Mouse (Mus musculus) heart, adult 9 months (tissue): ENCODE results near the gene Gm10717.
A peak's percentile ranks its signal among the peaks of the same experiment; 100 is the strongest.
"Not testable (repeated sequence)": the region's sequence is repeated elsewhere in the genome, so short reads cannot be mapped to it uniquely, and the experiment has no call there.

Source experiments
- DNase-seq, 2 experiments: peaks; one replicate each; pipeline ENCODE4 v3.0.0; 2022; ENCODE audit warnings: low spot score in 2 of 2

The Gm10717 gene

DNA sequence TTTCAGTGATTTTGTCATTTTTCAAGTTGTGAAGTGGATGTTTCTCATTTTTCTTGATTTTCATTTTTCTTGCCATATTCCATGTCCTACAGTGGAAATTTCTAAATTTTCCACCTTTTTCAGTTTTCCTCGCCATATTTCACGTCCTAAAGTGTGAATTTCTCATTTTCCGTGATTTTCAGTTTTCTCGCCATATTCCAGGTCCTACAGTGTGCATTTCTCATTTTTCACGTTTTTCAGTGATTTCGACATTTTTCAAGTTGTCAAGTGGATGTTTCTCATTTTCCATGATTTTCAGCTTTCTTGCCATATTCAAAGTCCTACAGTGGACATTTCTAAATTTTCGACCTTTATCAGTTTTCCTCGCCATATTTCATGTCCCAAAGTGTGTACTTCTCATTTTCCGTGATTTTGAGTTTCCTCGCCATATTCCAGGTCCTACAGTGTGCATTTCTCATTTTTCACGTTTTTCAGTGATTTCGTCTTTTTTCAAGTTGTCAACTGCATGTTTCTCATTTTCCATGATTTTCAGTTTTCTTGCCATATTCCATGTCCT, at the start of gene Gm10717:
TSS of gene Gm10717 (plus strand) at position 506 of the 556 bp plus-strand sequence.
- DNase-seq, result peak; percentile 24 to 57

DNA sequence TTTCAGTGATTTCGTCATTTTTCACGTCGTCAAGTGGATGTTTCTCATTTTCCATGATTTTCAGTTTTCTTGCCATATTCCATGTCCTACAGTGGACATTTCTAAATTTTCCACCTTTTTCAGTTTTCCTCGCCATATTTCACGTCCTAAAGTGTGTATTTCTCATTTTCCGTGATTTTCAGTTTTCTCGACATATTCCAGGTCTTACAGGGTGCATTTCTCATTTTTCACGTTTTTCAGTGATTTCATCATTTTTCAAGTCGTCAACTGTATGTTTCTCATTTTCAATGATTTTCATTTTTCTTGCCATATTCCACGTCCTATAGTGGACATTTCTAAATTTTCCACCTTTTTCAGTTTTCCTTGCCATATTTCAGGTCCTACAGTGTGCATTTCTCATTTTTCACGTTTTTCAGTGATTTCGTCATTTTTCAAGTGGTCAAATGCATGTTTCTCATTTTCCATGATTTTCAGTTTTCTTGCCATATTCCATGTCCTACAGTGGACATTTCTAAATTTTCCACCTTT, 24.7 kb upstream of the Gm10717 start, which contains the start of gene Gm10722:
TSS of gene Gm10722 (plus strand) at position 478 of the 528 bp plus-strand sequence.
- DNase-seq, result peak; percentile 29 to 44

DNA sequence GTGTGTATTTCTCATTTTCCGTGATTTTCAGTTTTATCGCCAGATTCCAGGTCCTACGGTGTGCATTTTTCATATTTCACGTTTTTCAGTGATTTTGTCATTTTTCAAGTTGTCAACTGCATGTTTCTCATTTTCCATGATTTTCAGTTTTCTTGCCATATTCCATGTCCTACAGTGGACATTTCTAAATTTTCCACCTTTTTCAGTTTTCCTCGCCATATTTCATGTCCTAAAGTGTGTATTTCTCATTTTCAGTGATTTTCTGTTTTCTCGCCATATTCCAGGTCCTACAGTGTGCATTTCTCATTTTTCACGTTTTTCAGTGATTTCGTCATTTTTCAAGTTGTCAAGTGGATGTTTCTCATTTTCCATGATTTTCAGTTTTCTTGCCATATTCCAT, 24.2 kb upstream of the Gm10717 start:
- peak; percentile 42 to 57 for DNase-seq

DNA sequence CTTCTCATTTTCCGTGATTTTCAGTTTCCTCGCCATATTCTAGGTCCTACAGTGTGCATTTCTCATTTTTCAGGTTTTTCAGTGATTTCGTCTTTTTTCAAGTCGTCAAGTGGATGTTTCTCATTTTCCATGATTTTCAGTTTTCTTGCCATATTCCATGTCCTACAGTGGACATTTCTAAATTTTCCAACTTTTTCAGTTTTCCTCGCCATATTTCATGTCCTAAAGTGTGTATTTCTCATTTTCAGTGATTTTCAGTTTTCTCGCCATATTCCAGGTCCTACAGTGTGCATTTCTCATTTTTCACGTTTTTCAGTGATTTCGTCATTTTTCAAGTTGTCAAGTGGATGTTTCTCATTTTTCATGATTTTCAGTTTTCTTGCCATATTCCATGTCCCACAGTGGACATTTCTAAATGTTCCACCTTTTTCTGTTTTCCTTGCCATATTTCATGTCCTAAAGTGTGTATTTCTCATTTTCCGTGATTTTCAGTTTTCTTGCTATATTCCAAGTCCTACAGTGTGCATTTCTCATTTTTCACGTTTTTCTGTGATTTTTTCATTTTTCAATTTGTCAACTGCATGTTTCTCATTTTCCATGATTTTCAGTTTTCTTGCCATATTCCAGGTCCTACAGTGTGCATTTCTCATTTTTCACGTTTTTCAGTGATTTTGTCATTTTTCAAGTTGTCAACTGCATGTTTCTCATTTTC, 23.1 kb upstream of the Gm10717 start:
- DNase-seq, result peak; percentile 100

DNA sequence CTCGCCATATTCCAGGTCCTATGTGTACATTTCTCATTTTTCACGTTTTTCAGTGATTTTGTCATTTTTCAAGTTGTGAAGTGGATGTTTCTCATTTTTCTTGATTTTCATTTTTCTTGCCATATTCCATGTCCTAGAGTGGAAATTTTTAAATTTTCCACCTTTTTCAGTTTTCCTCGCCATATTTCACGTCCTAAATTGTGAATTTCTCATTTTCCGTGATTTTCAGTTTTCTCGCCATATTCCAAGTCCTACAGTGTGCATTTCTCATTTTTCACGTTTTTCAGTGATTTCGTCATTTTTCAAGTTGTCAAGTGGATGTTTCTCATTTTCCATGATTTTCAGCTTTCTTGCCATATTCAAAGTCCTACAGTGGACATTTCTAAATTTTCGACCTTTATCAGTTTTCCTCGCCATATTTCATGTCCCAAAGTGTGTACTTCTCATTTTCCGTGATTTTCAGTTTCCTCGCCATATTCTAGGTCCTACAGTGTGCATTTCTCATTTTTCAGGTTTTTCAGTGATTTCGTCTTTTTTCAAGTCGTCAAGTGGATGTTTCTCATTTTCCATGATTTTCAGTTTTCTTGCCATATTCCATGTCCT, 22.3 kb upstream of the Gm10717 start, which contains the start of gene Gm11168:
TSS of gene Gm11168 (plus strand) at position 553 of the 603 bp plus-strand sequence.
- DNase-seq, result not testable (repeated sequence)

DNA sequence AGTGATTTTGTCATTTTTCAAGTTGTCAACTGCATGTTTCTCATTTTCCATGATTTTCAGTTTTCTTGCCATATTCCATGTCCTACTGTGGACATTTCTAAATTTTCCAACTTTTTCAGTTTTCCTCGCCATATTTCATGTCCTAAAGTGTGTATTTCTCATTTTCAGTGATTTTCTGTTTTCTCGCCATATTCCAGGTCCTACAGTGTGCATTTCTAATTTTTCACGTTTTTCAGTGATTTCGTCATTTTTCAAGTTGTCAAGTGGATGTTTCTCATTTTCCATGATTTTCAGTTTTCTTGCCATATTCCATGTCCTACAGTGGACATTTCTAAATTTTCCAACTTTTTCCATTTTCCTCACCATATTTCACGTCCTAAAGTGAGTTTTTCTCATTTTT, 19.0 kb upstream of the Gm10717 start:
- DNase-seq, result not testable (repeated sequence)

DNA sequence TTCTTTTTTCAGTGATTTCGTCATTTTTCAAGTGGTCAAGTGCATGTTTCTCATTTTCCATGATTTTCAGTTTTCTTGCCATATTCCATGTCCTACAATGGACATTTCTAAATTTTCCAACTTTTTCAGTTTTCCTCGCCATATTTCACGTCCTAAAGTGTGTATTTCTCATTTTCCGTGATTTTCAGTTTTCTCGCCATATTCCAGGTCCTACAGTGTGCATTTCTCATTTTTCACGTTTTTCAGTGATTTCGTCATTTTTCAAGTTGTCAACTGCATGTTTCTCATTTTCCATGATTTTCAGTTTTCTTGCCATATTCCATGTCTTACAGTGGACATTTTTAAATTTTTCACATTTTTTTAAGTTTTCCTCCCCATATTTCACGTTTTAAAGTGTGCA, 18.6 kb upstream of the Gm10717 start:
- DNase-seq, result peak; percentile 100

DNA sequence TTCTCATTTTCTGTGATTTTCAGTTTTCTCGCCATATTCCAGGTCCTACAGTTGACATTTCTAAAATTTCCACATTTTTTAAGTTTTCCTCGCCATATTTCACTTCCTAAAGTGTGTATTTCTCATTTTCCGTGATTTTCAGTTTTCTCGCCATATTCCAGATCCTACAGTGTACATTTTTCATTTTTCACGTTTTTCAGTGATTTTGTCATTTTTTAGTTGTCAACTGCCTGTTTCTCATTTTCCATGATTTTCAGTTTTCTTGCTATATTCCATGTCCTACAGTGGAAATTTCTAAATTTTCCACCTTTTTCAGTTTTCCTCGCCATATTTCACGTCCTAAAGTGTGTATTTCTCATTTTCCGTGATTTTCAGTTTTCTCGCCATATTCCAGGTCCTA, 17.9 kb upstream of the Gm10717 start:
- DNase-seq, result not testable (repeated sequence)

DNA sequence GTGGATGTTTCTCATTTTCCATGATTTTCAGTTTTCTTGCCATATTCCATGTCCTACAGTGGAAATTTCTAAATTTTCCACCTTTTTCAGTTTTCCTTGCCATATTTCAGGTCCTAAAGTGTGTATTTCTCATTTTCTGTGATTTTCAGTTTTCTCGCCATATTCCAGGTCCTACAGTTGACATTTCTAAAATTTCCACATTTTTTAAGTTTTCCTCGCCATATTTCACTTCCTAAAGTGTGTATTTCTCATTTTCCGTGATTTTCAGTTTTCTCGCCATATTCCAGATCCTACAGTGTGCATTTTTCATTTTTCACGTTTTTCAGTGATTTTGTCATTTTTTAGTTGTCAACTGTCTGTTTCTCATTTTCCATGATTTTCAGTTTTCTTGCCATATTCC, 15.9 kb upstream of the Gm10717 start:
- DNase-seq, result not testable (repeated sequence)

DNA sequence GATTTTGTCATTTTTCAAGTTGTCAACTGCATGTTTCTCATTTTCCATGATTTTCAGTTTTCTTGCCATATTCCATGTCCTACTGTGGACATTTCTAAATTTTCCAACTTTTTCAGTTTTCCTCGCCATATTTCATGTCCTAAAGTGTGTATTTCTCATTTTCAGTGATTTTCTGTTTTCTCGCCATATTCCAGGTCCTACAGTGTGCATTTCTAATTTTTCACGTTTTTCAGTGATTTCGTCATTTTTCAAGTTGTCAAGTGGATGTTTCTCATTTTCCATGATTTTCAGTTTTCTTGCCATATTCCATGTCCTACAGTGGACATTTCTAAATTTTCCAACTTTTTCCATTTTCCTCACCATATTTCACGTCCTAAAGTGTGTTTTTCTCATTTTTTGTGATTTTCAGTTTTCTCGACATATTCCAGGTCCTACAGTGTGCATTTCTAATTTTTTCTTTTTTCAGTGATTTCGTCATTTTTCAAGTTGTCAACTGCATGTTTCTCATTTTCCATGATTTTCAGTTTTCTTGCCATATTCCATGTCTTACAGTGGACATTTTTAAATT, 13.1 kb upstream of the Gm10717 start:
- DNase-seq, result not testable (repeated sequence)

DNA sequence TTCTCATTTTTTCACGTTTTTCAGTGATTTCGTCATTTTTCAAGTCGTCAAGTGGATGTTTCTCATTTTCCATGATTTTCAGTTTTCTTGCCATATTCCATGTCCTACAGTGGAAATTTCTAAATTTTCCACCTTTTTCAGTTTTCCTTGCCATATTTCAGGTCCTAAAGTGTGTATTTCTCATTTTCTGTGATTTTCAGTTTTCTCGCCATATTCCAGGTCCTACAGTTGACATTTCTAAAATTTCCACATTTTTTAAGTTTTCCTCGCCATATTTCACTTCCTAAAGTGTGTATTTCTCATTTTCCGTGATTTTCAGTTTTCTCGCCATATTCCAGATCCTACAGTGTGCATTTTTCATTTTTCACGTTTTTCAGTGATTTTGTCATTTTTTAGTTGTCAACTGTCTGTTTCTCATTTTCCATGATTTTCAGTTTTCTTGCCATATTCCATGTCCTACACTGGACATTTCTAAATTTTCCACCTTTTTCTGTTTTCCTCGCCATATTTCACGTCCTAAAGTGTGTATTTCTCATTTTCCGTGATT, 12.4 kb upstream of the Gm10717 start, which contains the start of gene Gm10721:
TSS of gene Gm10721 (plus strand) at position 408 of the 547 bp plus-strand sequence.
- DNase-seq, result not testable (repeated sequence)

DNA sequence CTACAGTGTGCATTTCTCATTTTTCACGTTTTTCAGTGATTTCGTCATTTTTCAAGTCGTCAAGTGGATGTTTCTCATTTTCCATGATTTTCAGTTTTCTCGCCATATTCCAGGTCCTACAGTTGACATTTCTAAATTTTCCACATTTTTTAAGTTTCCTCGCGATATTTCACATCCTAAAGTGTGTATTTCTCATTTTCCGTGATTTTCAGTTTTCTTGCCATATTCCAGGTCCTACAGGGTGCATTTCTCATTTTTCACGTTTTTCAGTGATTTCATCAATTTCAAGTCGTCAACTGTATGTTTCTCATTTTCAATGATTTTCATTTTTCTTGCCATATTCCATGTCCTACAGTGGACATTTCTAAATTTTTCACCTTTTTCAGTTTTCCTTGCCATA, 9.9 kb upstream of the Gm10717 start, which contains the start of gene Gm10720:
TSS of gene Gm10720 (plus strand) at position 301 of the 400 bp plus-strand sequence.
- not testable (repeated sequence) for DNase-seq

DNA sequence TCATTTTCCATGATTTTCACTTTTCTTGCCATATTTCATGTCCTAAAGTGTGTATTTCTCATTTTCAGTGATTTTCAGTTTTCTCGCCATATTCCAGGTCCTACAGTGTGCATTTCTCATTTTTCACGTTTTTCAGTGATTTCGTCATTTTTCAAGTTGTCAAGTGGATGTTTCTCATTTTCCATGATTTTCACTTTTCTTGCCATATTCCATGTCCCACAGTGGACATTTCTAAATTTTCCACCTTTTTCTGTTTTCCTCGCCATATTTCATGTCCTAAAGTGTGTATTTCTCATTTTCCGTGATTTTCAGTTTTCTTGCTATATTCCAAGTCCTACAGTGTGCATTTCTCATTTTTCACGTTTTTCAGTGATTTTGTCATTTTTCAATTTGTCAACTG, 9.3 kb upstream of the Gm10717 start:
- peak in 1 of 2 experiments; percentile 1 for DNase-seq

DNA sequence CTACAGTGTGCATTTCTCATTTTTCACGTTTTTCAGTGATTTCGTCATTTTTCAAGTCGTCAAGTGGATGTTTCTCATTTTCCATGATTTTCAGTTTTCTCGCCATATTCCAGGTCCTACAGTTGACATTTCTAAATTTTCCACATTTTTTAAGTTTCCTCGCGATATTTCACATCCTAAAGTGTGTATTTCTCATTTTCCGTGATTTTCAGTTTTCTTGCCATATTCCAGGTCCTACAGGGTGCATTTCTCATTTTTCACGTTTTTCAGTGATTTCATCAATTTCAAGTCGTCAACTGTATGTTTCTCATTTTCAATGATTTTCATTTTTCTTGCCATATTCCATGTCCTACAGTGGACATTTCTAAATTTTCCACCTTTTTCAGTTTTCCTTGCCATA, 8.1 kb upstream of the Gm10717 start, which contains the start of gene Gm10719:
TSS of gene Gm10719 (plus strand) at position 301 of the 400 bp plus-strand sequence.
- not testable (repeated sequence) for DNase-seq

DNA sequence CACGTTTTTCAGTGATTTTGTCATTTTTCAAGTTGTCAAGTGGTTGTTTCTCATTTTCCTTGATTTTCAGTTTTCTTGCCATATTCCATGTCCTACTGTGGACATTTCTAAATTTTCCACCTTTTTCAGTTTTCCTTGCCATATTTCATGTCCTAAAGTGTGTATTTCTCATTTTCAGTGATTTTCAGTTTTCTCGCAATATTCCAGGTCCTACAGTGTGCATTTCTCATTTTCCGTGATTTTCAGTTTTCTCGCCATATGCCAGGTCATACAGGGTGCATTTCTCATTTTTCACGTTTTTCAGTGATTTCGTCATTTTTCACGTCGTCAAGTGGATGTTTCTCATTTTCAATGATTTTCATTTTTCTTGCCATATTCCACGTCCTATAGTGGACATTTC, 6.3 kb upstream of the Gm10717 start:
- DNase-seq, result peak in 1 of 2 experiments; percentile 1

DNA sequence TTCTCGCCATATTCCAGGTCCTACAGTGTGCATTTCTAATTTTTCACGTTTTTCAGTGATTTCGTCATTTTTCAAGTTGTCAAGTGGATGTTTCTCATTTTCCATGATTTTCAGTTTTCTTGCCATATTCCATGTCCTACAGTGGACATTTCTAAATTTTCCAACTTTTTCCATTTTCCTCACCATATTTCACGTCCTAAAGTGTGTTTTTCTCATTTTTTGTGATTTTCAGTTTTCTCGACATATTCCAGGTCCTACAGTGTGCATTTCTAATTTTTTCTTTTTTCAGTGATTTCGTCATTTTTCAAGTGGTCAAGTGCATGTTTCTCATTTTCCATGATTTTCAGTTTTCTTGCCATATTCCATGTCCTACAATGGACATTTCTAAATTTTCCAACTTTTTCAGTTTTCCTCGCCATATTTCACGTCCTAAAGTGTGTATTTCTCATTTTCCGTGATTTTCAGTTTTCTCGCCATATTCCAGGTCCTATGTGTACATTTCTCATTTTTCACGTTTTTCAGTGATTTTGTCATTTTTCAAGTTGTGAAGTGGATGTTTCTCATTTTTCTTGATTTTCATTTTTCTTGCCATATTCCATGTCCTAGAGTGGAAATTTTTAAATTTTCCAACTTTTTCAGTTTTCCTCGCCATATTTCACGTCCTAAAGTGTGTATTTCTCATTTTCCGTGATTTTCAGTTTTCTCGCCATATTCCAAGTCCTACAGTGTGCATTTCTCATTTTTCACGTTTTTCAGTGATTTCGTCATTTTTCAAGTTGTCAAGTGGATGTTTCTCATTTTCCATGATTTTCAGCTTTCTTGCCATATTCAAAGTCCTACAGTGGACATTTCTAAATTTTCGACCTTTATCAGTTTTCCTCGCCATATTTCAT, 5.1 kb upstream of the Gm10717 start:
- DNase-seq, result peak; percentile 51 to 66

DNA sequence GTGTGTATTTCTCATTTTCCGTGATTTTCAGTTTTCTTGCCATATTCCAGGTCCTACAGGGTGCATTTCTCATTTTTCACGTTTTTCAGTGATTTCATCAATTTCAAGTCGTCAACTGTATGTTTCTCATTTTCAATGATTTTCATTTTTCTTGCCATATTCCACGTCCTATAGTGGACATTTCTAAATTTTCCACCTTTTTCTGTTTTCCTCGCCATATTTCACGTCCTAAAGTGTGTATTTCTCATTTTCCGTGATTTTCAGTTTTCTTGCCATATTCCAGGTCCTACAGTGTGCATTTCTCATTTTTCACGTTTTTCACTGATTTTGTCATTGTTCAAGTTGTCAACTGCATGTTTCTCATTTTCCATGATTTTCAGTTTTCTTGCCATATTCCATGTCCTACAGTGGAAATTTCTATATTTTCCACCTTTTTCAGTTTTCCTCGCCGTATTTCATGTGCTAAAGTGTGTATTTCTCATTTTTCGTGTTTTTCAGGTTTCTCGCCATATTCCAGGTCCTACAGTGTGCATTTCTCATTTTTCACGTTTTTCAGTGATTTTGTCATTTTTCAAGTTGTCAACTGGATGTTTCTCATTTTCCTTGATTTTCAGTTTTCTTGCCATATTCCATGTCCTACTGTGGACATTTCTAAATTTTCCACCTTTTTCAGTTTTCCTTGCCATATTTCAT, 2.8 kb upstream of the Gm10717 start:
- peak; percentile 83 for DNase-seq

DNA sequence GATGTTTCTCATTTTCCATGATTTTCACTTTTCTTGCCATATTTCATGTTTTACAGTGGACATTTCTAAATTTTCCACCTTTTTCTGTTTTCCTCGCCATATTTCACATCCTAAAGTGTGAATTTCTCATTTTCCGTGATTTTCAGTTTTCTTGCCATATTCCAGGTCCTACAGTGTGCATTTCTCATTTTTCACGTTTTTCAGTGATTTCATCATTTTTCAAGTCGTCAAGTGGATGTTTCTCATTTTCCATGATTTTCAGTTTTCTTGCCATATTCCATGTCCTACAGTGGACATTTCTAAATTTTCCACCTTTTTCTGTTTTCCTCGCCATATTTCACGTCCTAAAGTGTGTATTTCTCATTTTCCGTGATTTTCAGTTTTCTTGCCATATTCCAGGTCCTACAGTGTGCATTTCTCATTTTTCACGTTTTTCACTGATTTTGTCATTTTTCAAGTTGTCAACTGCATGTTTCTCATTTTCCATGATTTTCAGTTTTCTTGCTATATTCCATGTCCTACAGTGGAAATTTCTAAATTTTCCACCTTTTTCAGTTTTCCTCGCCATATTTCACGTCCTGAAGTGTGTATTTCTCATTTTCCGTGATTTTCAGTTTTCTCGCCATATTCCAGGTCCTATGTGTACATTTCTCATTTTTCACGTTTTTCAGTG, 1.8 kb upstream of the Gm10717 start, which contains the start of gene Gm10718:
TSS of gene Gm10718 (plus strand) at position 236 of the 673 bp plus-strand sequence.
- DNase-seq, result peak; percentile 67 to 69

DNA sequence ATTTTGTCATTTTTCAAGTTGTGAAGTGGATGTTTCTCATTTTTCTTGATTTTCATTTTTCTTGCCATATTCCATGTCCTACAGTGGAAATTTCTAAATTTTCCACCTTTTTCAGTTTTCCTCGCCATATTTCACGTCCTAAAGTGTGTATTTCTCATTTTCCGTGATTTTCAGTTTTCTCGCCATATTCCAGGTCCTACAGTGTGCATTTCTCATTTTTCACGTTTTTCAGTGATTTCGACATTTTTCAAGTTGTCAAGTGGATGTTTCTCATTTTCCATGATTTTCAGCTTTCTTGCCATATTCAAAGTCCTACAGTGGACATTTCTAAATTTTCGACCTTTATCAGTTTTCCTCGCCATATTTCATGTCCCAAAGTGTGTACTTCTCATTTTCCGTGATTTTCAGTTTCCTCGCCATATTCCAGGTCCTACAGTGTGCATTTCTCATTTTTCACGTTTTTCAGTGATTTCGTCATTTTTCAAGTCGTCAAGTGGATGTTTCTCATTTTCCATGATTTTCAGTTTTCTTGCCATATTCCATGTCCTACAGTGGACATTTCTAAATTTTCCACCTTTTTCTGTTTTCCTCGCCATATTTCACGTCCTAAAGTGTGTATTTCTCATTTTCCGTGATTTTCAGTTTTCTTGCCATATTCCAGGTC, 1.1 kb upstream of the Gm10717 start:
- DNase-seq, result peak; percentile 100
